Mouse (Mus musculus): ENCODE measurements at regions not wholly inside any gene's neighbourhood (a gene's known extent, or its start where the extent isn't known, plus 50 kb on each side); places are given as distances from the start of the nearest gene placed in this dataset.

DNA sequence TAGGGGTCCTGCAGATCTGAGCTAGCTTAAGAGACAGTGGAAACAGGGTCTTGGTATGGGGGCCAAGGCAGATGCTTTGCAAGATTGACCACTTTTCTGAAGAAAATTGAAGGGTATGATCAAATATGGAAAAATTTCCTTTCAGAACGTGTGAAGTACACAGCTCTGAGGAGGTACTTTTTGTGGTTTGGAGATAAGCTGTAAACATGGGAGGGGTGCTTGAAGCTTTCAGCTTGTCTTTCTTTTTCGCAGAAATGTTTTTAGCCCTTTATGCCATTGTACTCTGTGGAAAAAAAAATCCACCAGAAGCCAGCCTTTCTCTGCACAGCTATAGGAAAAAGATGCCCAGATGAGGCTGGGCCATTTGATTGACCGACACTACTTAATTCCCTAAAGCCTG lies 116.3 kb upstream of the 4933412E24Rik start:
- WGBS = 74% methylated on average over 3 of the region's 3 CpGs
- no peaks in the 10 kb centered on the region for H3K9me3 ChIP-seq (ENCODE audit: control insufficient read depth, low read length)
- H3K4me2 ChIP-seq (replicated peaks; ENCODE audit: low read depth) = no peak overlapping the region
- H3K36me3 ChIP-seq (ENCODE audit: control insufficient read depth, insufficient read depth, low read length) = no peaks in the 10 kb centered on the region
- no peak overlapping the region for H3K27ac ChIP-seq (replicated peaks)
- TF ChIP-seq CTCF (IDR thresholded peaks at IDR 0.05; ENCODE audit: low read depth) (no peak), EP300 (optimal IDR thresholded peaks at IDR 0.05) (no peak)
- no peak overlapping the region for H3K9ac ChIP-seq (ENCODE audit: low read length)
- H3K27me3 ChIP-seq (ENCODE audit: control insufficient read depth, insufficient read depth, low read length) = no peaks in the 10 kb centered on the region
- DNase-seq (ENCODE audit: low spot score) = no peak
- H3K4me1 ChIP-seq (replicated peaks; ENCODE audit: control insufficient read depth, insufficient read depth) = no peaks in the 10 kb centered on the region
- no peak overlapping the region for H3K4me3 ChIP-seq (ENCODE audit: low read depth, low read length)
- no peak for ATAC-seq (ENCODE audit: low FRiP score, low TSS enrichment)

DNA sequence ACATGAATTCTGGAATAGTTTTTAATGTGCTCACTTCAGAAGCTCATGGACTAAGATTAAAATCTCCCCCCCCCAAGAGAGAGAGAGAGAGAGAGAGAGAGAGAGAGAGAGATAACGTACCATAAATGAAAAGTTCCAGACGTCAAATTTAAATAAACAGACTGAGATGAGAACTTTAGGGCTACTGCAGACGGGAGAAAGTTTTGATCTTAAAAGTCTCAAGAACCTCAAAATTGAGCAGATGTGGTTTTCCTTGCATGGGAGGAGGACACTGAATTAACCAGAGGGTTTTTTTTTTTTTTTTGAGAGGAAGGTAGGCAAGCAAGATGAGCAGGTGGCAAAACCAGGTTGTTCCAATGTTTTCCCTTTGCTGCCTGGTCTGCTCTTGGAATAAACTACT lies 108.0 kb upstream of the 4933412E24Rik start:
- Histone ChIP-seq H3K4me1 (replicated peaks; ENCODE audit: control insufficient read depth, insufficient read depth) (no peaks in the 10 kb centered on the region), H3K27me3 (ENCODE audit: control insufficient read depth, insufficient read depth, low read length) (no peaks in the 10 kb centered on the region), H3K9me3 (ENCODE audit: control insufficient read depth, low read length) (no peaks in the 10 kb centered on the region), H3K4me2 (replicated peaks; ENCODE audit: low read depth) (no peak overlapping the region), H3K9ac (ENCODE audit: low read length) (no peak overlapping the region), H3K27ac (replicated peaks) (no peak overlapping the region), H3K4me3 (ENCODE audit: low read depth, low read length) (no peak overlapping the region), H3K36me3 (ENCODE audit: control insufficient read depth, insufficient read depth, low read length) (no peaks in the 10 kb centered on the region)
- no peak for TF ChIP-seq EP300 (optimal IDR thresholded peaks at IDR 0.05)
- no peak for TF ChIP-seq CTCF (IDR thresholded peaks at IDR 0.05; ENCODE audit: low read depth)
- ATAC-seq (ENCODE audit: low FRiP score, low TSS enrichment) (no peak), DNase-seq (ENCODE audit: low spot score) (no peak)
- WGBS = 49% methylated on average over 3 of the region's 3 CpGs

- WGBS = 82% methylated on average over 1 of the region's 1 CpGs
- no peak overlapping the region for H3K9ac ChIP-seq (ENCODE audit: low read length)
- H3K4me3 ChIP-seq (ENCODE audit: low read depth, low read length) = no peak overlapping the region
- H3K27me3 ChIP-seq (ENCODE audit: control insufficient read depth, insufficient read depth, low read length) = no peaks in the 10 kb centered on the region
- no peaks in the 10 kb centered on the region for H3K4me1 ChIP-seq (replicated peaks; ENCODE audit: control insufficient read depth, insufficient read depth)
- H3K9me3 ChIP-seq (ENCODE audit: control insufficient read depth, low read length) = no peaks in the 10 kb centered on the region
- no peak overlapping the region for H3K27ac ChIP-seq (replicated peaks)
- DNase-seq (ENCODE audit: low spot score) = no peak
- TF ChIP-seq CTCF (IDR thresholded peaks at IDR 0.05; ENCODE audit: low read depth) (no peak), EP300 (optimal IDR thresholded peaks at IDR 0.05) (no peak)
- no peak overlapping the region for H3K4me2 ChIP-seq (replicated peaks; ENCODE audit: low read depth)
- ATAC-seq (ENCODE audit: low FRiP score, low TSS enrichment) = no peak
- no peaks in the 10 kb centered on the region for H3K36me3 ChIP-seq (ENCODE audit: control insufficient read depth, insufficient read depth, low read length)
Measured at GRCm38 (mm10) chr15:60119926-60120325, 103.5 kb upstream of the 4933412E24Rik start.

DNA sequence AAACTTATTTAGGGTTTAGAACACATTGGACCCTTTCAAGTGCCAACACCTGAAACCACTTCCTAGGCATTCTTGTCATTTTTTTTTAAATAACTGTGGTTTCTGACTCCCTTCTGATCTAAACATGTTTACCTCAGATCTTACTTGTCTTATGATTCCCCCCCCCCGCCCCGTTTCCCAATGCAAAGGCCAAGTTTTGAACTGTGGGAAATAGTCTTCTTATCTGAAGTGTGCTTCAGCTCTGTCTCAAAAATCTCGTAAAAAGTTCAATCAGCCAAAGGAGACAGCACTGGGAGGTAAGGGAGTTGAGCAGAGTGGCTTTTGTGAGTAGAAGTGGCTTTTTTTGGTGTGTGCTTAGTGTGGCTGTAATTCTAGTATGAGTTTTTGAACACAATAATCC lies 95.5 kb upstream of the 4933412E24Rik start:
- ATAC-seq (ENCODE audit: low FRiP score, low TSS enrichment) (no peak), DNase-seq (ENCODE audit: low spot score) (no peak)
- Histone ChIP-seq H3K9ac (ENCODE audit: low read length) (no peak overlapping the region), H3K36me3 (ENCODE audit: control insufficient read depth, insufficient read depth, low read length) (no peaks in the 10 kb centered on the region), H3K4me3 (ENCODE audit: low read depth, low read length) (no peak overlapping the region), H3K4me1 (replicated peaks; ENCODE audit: control insufficient read depth, insufficient read depth) (no peaks in the 10 kb centered on the region), H3K4me2 (replicated peaks; ENCODE audit: low read depth) (no peak overlapping the region), H3K9me3 (ENCODE audit: control insufficient read depth, low read length) (no peaks in the 10 kb centered on the region), H3K27ac (replicated peaks) (no peak overlapping the region), H3K27me3 (ENCODE audit: control insufficient read depth, insufficient read depth, low read length) (no peaks in the 10 kb centered on the region)
- WGBS = 81% methylated on average over 3 of the region's 3 CpGs
- TF ChIP-seq CTCF (IDR thresholded peaks at IDR 0.05; ENCODE audit: low read depth) = no peak
- TF ChIP-seq EP300 (optimal IDR thresholded peaks at IDR 0.05) = no peak

- Histone ChIP-seq H3K27ac (replicated peaks) (no peak overlapping the region), H3K4me3 (ENCODE audit: low read depth, low read length) (no peak overlapping the region), H3K4me1 (replicated peaks; ENCODE audit: control insufficient read depth, insufficient read depth) (no peaks in the 10 kb centered on the region), H3K9ac (ENCODE audit: low read length) (no peak overlapping the region), H3K9me3 (ENCODE audit: control insufficient read depth, low read length) (no peaks in the 10 kb centered on the region), H3K27me3 (ENCODE audit: control insufficient read depth, insufficient read depth, low read length) (no peaks in the 10 kb centered on the region), H3K4me2 (replicated peaks; ENCODE audit: low read depth) (no peak overlapping the region), H3K36me3 (ENCODE audit: control insufficient read depth, insufficient read depth, low read length) (no peaks in the 10 kb centered on the region)
- ATAC-seq (ENCODE audit: low FRiP score, low TSS enrichment) (no peak), DNase-seq (ENCODE audit: low spot score) (no peak)
- TF ChIP-seq CTCF (IDR thresholded peaks at IDR 0.05; ENCODE audit: low read depth) = no peak
- 76% methylated on average over 4 of the region's 4 CpGs for WGBS
Measured at GRCm38 (mm10) chr15:60111046-60111445, 94.6 kb upstream of the 4933412E24Rik start.

DNA sequence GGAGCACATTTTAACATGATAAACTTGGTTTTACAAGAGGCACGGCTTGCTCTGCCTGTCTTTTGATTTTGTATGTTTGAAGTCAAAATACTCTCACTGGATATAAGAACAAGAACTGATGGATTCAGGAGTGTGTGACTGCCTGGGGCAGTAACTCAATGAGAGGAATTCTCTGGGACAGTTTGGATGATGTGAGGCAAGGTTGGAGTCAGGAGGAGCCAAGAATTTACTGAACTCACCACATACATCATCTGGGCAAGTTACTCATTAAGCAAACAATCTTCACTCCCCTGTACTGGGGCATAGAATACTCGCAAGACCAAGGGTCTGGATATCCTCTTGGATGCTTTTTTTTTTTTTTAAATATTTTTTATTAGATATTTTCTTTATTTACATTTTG lies 87.7 kb upstream of the 4933412E24Rik start:
- no peaks in the 10 kb centered on the region for H3K9me3 ChIP-seq (ENCODE audit: control insufficient read depth, low read length)
- no peaks in the 10 kb centered on the region for H3K36me3 ChIP-seq (ENCODE audit: control insufficient read depth, insufficient read depth, low read length)
- DNase-seq (ENCODE audit: low spot score) (no peak), ATAC-seq (ENCODE audit: low FRiP score, low TSS enrichment) (no peak)
- TF ChIP-seq EP300 (optimal IDR thresholded peaks at IDR 0.05) (no peak), CTCF (IDR thresholded peaks at IDR 0.05; ENCODE audit: low read depth) (no peak)
- no peak overlapping the region for H3K4me3 ChIP-seq (ENCODE audit: low read depth, low read length)
- H3K27ac ChIP-seq (replicated peaks) = no peak overlapping the region
- H3K4me1 ChIP-seq (replicated peaks; ENCODE audit: control insufficient read depth, insufficient read depth) = no peaks in the 10 kb centered on the region
- no peak overlapping the region for H3K4me2 ChIP-seq (replicated peaks; ENCODE audit: low read depth)
- 51% methylated on average over 2 of the region's 2 CpGs for WGBS
- no peaks in the 10 kb centered on the region for H3K27me3 ChIP-seq (ENCODE audit: control insufficient read depth, insufficient read depth, low read length)
- H3K9ac ChIP-seq (ENCODE audit: low read length) = no peak overlapping the region
